Mouse (Mus musculus): ENCODE data around the gene Scgb2b11.
"Not testable (repeated sequence)": the region's sequence is repeated elsewhere in the genome, so short reads cannot be mapped to it uniquely, and the experiment has no call there.

Gene Scgb2b11

DNA sequence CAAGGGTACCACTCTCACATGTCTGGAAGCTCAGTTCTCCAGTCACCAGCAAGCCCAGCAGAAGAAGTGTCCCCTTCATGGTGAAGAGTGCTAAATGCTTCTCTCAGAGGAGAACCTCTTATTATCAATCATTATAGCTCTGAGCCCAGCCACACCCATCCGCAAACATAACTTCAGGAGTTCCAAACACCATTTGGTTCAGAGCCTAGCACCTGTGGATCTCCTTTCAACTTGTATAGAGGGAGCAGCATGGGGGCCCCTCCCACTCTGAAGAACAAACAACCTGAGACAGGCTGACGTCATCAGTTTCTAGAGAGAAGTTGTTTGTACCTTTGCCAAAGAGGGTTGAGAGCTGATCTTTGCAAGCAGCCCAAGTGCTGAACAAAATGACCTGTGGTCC lies at the start of gene Scgb2b11:
Gene Scgb2b11 (minus strand): TSS at position 101 of the 400 bp plus-strand sequence.
- not testable (repeated sequence) for ATAC-seq (ENCODE audit: low TSS enrichment)

DNA sequence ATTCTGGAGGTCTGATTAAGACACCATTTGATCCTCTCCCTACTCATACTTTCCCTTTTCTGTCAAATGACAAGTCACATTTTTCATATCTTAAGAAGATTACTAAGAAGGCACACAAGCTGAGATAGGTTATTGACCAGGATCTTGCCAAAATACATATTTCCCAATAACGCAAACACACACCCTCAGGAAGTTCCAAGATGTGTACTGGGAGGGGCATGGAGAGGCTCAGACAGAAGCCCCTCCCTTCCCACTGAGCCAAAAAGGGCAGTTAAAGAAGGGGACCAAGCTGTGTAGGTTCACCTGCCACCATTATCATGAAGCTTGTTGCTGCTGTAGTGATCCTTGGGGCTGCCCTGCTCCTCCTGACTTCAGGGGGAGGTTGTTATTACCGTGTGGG lies 11.6 kb upstream of the Scgb2b11 start, which contains the start of gene Scgb1b11:
Gene Scgb1b11 (plus strand): TSS at position 301 of the 400 bp plus-strand sequence.
- ATAC-seq (ENCODE audit: low TSS enrichment): not testable (repeated sequence)
